Mouse (Mus musculus) kidney, postnatal 25 days (tissue): ENCODE data around the gene Zfp697.
A peak's percentile ranks its signal among the peaks of the same experiment; 100 is the strongest.
"Not testable (repeated sequence)": the region's sequence is repeated elsewhere in the genome, so short reads cannot be mapped to it uniquely, and the experiment has no call there.

Source experiments
- DNase-seq, 2 experiments: peaks; one replicate each; pipeline ENCODE4 v3.0.0; 2021; ENCODE audit warnings: mixed read lengths in 2 of 2

Gene Zfp697

DNA sequence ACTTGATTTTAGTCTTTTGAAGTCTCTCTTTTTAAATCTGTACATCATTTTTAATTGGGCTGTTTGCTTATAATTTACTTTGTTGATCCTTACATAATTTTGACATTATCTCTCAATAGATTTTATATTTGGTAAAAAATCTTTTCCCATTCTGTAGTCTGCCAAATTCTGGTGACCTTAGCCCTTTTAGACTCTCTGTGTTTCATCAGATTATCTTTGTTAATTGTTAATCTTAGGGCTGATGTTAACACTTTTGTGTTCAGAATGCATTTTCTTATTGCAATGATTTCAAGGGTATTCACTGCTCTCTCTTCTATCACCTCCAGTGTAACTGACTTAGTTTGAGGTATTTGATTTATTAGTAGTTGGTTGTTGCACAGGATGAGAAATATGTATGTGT lies 338.5 kb downstream of the Zfp697 start:
- no peak for DNase-seq

DNA sequence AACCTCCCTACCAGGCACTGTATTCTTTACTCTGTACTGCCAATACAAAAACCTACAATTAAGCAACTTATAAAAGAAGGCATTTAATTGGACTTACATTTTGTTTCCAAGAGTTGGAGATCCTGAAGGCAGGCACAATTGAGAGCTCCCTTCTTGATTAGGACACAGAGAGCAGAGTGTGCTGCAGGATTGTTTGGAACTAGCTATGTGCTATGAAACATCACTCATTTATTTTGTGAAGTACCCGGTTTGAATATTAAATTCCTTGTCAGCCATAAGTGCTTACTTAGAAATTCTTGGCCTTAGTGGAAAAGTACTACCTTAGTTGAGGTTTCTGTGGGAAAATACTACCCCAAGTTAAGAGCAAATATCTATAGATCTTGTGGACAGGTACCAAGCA lies 342.1 kb downstream of the Zfp697 start, which contains the start of gene Hsd3b2:
Hsd3b2 (minus strand) TSS at position 168 of the 400 bp plus-strand sequence.
- peak in 1 of 2 experiments; percentile 55 for DNase-seq

DNA sequence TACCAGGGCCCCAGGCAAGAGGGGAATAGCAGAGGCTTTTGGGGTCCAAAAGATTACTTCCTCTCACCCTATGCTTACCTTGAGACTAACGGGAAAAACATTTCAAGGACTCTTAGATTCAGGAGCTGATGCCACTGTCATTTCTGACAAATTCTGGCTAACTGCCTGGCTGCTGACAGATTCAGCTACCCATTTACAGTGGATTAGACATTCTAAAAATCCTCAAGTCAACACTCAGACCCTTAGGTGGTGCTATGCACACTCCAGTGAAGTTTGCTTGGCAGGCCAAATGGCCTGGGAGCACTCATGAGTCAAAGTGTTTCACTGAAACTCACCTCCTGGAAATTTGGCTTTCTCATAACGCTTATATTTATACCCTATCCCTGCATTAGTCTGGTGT lies 344.0 kb downstream of the Zfp697 start:
- DNase-seq: peak; percentile 53 to 59

DNA sequence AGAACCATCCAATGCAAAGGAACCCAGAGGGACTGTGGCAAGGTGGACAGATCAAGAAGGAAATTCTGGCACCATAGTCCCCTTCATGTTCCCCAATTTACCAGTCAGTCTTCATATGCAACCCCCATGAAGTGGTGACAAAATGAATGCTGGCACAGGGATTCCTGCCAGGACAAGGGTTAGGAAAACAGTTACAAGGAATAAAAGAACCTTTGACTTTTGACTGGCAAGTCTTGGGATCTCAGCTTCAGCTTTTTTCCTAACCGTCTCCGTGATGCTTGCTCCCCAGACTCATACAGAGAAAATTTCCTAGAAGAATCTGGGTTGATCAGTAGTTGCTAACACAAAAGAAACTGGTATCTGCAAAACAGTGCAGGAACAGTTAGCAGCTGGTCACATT lies 351.5 kb downstream of the Zfp697 start:
- DNase-seq: peak in 1 of 2 experiments; percentile 19

DNA sequence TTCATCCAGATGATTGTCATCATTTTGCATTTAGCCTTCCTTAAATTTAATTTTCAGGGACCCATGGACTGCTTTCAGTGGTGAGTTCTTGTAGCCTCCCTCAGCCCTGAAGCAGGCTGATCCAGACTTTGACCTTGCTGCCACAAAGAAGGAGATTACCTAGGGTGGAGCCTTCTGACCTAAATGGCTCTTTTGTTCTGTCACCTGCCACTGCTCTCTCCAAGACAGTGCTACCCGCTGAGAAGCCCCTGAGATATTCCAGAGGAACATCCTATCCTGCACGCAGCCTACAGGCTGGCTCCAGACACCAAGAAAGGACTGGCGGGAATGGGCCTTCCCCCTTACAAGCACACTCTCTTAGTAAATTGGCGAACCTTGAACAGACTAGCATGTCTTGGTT lies 352.1 kb downstream of the Zfp697 start:
- peak in 1 of 2 experiments; percentile 21 for DNase-seq

DNA sequence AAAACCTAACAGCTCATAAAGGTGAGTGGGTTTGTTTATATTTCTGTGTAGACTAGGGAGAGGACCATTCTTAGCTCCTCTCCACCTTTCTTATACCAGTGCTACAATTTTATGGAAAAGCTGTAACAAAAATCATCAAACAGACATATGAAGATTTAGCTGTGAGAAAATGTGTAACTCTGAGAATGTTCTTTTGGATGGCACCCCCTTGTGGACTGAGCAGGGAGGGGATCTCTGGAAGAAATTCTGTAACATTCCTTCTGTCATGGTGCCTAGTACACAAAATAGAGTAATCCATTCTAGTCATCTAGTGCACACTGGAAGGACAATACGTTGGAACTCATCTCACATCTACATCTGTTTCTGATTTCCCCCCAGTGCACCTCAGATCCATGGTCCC lies 358.8 kb downstream of the Zfp697 start:
- not testable (repeated sequence) for DNase-seq

DNA sequence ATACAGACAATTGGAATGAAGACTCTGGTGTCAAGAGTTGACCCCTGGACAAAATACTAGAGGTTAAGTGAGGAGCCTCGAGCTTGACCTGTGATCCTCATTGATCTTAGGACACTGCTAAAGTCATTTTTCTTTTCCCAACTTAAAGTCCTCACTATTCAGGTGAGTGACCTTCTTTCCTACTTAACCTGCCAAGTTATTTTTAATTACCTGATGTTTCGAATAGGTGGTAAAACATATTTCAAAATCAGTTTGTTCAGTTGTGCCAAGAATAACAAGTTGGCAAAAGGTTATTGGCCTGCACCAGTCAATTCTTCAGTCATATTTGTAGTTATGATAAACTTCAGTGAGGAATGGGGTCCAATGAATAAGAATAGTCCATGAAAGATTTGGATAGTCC lies 369.9 kb downstream of the Zfp697 start:
- no peak for DNase-seq

DNA sequence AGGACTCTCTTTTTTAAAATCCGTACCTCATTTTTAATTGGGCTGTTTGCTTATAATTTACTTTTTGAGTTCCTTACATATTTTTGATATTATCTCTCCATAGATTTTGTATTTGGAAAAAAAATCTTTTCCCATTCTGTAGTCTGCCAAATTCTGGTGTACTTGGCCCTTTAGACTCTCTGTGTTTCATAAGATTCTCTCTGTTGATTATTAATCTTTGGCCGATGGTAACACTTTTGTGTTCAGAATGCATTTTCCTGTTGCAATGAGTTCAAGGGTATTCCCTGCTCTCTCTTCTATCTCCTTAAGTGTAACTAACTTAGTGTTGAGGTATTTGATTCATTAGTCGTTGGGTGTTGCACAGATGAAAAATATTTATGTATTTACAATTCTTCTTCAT lies 374.6 kb downstream of the Zfp697 start:
- DNase-seq: no peak

DNA sequence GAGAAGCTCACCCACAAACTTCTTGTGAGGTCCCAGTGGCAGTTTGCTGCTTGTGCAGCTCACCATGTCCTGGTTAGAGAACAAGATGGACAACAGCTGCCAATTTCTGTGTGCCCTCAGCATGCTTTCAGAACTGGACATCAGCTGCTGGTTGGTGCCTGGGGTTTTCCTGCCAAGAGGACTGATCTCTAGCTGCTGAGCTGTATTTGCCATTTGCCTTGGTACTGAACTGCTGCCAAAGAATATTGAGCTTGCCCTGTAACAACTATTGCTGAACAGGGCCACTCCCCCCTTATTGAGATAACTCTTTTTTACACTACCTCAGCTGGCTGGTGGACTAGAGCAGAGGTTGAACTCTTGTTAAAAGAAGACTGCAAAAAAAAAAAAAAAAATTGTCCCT lies 381.9 kb downstream of the Zfp697 start:
- peak in 1 of 2 experiments; percentile 30 for DNase-seq

DNA sequence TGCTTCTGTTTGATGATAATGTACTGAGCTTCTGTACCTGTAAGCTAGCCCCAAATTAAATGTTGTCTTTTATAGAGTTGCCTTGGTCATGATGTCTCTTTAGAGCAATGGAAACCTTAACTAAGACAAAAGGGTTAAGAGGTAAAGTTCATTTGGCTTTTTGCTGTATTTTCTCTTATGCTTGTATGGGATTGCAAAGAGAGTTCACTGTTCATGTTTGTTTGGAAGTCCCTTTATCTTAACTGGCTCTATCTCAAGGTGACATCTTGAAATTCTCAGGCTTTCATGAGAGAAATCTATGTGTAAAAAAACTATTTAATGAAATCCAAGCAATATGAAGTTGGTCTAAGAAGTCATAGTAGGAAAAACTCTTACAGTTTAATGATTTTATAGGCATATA lies 398.7 kb downstream of the Zfp697 start:
- DNase-seq: no peak

DNA sequence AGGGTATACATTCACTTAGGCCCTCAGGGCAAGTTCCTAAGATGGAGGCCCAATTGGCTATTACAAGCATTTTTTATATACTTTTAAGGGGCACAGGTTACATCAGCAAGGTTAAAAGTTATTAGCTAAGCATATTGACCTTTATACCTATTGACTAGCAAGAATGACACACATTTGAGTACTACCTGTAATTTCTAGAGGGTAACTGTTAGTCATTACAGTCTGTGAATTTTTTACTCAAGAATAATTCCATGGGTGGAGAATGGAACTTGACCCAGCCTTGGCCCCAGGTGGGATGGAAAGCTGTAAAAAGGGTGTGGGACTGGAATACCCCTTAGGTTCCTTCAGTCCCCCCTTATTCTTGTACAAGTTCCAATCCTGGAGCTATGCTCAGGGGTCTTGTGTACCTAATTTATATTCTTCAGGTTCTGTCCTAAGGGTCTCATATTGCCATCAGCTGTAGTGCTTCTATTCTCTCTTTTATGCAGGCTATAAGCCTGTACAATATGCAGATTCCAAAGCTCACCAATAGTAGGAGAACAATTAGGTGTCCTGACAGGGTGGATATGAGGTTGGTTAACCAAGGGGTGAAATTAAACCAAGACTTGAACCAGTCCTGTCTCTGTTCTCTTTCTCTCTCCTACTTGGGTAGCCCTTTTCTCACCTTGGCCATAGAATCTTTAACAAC lies 400.1 kb downstream of the Zfp697 start:
- peak in 1 of 2 experiments; percentile 36 for DNase-seq

DNA sequence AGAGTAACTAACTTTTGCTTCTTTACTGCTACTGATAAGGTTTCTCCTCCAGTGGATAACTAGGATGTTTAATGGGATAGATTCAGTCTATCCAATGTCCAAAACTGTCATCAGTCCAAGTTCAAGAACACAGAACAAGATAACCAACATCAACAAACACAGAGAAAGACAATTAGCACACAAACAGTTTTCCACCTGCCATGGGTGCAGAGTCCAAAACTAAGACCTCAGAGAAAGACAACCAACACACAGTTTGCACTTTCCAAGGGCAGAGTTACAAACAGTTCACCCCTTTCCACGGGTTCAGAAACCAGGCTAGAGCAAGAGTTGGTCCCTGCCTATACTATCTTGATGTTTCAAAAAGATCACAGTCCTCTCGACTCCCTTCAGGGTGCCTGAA lies 404.3 kb downstream of the Zfp697 start:
- no peak for DNase-seq
